Mouse (Mus musculus) left cerebral cortex, adult 11 months (tissue): ENCODE data around the gene Acadvl.

Experiments used
- DNase-seq: peaks from one replicate; pipeline ENCODE4 v3.0.0; 2022; ENCODE audit warnings: low spot score

Acadvl gene

GRCm38 (mm10) chr11:70001865-70002264 is 13.3 kb downstream of the Acadvl start:
- no peak for DNase-seq

DNA sequence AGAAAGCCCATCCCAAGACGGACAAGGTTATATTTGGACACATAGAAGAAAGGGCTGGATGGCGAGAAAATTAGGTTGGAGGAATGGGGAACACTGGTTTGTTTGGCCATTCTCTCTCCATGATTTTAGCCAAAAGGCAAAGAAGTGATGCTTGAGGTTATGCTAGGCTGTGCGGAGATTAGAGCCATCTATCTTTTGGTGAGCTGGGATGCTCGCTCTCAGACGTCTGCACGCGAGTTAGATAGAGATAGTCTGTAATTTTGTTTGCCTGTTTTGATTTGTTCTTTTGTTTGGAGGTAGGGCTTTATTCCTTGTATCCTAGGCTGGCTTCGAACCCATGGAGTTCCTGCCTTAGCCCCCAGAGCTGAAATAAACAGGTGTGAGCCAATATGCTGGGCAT is 14.1 kb downstream of the Acadvl start:
- DNase-seq = no peak

DNA sequence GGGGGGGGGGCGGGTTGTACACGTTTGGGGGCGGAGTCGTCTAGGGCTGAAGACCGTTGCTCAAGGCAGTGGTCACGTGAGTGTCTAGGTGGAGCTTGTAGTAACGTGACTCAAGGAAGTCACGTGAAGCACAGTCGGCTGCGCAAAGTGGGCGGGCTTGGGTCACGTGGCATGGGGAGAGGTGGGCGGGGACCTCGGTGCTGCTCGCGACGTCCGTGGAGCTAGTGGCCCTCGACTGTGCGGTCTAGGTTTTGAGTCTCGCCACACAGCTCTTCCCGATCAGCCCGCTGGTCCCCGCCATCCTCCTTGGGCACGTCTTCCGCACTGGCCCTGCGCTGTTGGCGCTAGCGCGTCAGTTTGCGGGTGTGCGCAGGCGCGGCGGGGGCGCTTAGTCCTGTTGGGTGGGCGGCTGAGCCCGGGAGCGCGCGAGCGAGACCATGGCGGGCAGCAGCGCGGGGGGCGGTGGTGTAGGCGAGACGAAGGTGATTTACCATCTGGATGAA is 14.8 kb downstream of the Acadvl start, which contains the start of gene Dvl2:
Dvl2 (plus strand) TSS at position 200 of the 503 bp plus-strand sequence.
- DNase-seq = peak; percentile 90

- DNase-seq = no peak
Measured at GRCm38 (mm10) chr11:69999666-70000065, 15.5 kb downstream of the Acadvl start.

GRCm38 (mm10) chr11:69998567-69999491 is 16.4 kb downstream of the Acadvl start:
- no peak for DNase-seq

DNA sequence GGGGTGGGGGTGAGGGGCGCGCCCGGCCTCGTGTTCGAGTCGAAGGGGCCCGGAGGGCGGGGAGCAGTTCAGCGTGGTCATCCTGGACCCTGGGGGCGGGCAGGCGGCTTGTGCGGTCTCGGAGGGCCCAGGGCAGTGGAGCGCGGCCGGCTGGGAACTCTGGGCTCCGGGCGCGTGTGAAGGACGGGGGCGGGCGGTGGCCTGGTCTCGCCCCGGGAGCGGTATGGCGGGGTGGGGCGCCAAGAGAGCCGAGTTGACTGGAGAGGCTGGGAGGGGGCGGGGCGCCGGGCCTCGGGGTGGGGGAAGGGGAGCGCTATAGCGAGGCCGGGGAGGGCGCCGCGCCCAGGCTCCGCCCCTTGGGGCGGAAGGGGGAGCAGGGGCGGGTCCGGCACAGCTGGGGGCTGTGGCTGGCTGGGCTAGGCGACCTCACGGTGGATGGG is 18.1 kb downstream of the Acadvl start:
- DNase-seq = peak; percentile 72

DNA sequence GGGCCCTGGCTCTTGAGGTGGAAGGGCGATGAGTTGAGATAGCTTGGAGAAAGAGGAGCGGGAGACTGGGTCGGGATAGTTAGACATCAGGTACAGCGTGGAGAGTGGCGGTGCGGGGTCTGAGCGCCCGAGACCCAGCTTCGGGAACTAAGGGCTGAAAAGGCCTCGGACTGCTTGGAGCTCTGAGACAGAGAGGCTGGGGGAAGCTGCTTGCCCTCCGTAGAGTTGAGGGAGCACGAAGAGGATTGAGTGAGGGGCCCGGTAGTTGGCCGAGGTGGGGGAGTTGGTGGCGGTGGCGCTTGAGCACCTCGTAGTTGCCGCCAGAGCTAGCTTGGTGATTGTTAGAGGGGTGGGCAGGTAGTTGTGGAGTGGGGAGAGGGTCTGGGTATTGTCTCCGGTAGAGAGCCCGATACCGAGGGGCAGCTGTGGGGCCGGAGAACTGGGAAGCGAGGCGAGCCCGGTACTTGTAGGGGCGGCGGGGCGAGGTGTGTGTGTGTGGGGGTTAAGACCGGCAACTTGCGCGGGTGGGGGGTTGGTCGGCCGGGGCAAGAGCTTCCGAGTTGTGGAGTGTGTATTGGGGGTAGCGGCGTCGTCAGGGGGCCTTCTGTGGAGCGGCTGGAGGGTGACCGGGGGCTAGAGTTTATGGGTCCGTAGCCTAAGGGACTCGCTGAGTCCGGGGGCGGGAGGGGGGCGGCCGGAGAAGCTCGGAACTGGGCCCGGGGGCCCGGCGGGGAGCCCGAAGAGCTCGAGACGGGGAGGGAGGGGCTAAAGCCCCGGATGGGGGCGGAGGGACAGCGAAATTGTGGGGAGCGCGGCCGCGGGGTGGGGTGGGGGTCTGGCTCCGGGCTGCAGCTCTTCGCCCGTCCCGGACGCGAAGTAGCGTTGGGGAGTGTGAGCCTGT is 18.8 kb downstream of the Acadvl start:
- no peak for DNase-seq

- DNase-seq = peak; percentile 97
Measured at GRCm38 (mm10) chr11:69995391-69995960, 19.7 kb downstream of the Acadvl start, which contains the start of gene Phf23. TSS of gene Phf23 (plus strand) at chr11:69995777.

DNA sequence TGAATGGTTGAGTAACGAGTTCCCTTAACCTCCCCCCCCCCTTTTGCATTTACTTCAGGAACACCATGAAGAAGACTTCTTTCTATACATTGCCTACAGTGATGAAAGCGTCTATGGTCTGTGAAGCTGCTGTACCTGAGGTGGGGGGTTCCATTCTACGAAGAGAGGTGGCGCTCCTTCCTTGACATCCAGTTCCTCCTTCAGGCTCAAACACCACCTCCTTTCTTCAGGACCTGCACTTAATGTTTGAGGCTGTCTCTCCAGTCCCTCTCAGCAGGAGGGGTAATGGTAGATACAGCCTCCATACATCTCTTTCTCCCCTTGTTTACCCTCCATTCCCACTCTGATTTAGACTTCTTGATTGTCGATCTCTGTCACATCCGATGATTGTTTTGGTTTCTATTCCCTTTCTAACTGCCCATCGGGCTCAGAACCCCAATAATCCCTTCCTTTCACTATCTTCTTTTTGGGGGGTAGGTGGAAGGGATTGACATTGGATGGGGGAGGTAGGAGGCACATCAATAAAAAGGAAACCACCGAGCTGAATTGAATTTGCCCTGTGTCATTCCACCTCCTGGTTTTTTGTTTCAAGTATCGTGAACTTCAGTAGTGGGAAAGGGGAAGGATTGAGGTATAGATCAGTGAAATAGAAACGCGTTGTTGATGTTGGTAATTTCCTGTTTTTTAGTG is 20.7 kb downstream of the Acadvl start:
- no peak for DNase-seq

DNA sequence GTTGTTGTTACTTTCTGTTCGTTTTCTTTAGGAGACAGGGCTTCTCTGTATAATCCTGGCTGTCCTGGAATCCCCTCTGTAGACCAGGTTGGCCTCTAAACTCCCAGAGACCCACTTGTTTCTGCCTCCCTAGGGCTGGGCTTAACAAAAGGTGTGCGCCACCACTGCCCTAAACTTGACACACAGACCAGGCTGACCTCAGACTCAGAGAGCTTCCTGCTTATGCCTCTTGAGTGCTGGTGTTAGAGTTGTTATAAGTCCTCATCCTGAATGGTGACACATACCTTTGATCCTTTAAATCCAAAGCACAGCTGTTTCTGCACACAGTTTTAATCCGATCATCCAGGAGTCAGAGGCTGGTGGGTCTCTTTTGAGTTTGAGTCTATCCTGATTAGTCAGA is 22.3 kb downstream of the Acadvl start:
- no peak for DNase-seq

DNA sequence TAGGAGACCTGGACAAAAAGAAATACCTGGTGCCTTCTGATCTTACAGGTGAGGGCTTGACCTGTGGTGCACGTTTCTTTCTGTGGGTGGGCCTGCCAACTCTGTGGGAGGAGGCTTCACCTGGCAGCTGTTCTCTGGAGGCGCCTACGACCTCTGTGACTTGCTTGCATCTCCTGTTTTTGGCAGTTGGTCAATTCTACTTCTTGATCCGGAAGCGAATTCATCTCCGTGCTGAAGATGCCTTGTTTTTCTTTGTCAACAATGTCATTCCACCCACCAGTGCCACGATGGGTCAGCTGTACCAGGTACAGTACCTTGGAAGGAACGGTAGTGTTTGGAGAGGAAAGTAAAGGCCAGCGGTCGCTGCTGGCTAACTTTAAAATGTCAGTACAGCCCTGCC is 22.8 kb downstream of the Acadvl start:
- DNase-seq = no peak

- no peak for DNase-seq
Measured at GRCm38 (mm10) chr11:69991711-69992110, 23.5 kb downstream of the Acadvl start.

GRCm38 (mm10) chr11:69990850-69991691 is 24.1 kb downstream of the Acadvl start, which contains the start of gene Gabarap:
TSS of gene Gabarap (plus strand) at chr11:69991143.
- peak; percentile 93 for DNase-seq

GRCm38 (mm10) chr11:69989949-69990348 is 25.3 kb downstream of the Acadvl start:
- DNase-seq = no peak

DNA sequence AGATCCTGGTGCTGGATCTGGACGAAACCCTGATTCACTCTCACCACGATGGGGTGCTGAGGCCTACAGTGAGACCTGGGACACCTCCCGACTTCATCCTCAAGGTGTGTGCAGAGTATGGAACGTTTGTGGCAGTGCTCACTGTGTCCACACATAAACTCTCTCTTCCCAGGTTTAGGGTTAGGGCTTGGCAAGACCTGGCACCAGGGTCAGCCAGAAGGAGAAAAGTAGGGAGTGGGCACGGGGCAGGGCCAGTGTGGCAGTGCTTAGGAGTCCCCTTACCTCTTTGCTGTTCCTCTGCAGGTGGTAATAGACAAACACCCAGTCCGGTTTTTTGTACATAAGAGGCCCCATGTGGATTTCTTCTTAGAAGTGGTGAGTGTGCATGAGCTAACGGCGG is 30.8 kb downstream of the Acadvl start:
- no peak for DNase-seq

GRCm38 (mm10) chr11:69983377-69983776 is 31.8 kb downstream of the Acadvl start:
- no peak for DNase-seq

- DNase-seq = no peak
Measured at GRCm38 (mm10) chr11:69982877-69983276, 32.3 kb downstream of the Acadvl start.

- DNase-seq = no peak
Measured at GRCm38 (mm10) chr11:69982225-69982624, 33.0 kb downstream of the Acadvl start, which contains the start of gene Elp5. TSS of gene Elp5 (minus strand) at chr11:69982517.

GRCm38 (mm10) chr11:69981141-69981762 is 34.0 kb downstream of the Acadvl start, which contains the start of gene Ctdnep1:
TSS of gene Ctdnep1 (plus strand) at chr11:69981156.
- no peak for DNase-seq
